Mouse (Mus musculus): Measurements from ENCODE around the gene Sccpdh. TPM values are rescaled to one million over a fixed set of nuclear protein-coding genes. Genes with fewer than 3 reads are reported as not detected.
"Not testable (repeated sequence)": the region's sequence is repeated elsewhere in the genome, so short reads cannot be mapped to it uniquely, and the experiment has no call there.

Sccpdh gene
- polyA plus RNA-seq, 1 experiment, result 90.6 TPM

- DNase-seq (ENCODE audit: extremely low spot score in 1 of 2, low spot score in 1 of 2), result no peak
Observed at GRCm38 (mm10) chr1:179666971-179667370, 1.0 kb upstream of the Sccpdh start.

- DNase-seq (ENCODE audit: extremely low spot score in 1 of 2, low spot score in 1 of 2), result no peak
Observed at GRCm38 (mm10) chr1:179667450-179667849, 560 bp upstream of the Sccpdh start.

- no peak for DNase-seq (ENCODE audit: extremely low spot score in 1 of 2, low spot score in 1 of 2)
Observed at GRCm38 (mm10) chr1:179668836-179669537, 977 bp downstream of the Sccpdh start.

GRCm38 (mm10) chr1:179674355-179674754 lies 6.3 kb downstream of the Sccpdh start:
- no peak for DNase-seq (ENCODE audit: extremely low spot score in 1 of 2, low spot score in 1 of 2)

- DNase-seq (ENCODE audit: extremely low spot score in 1 of 2, low spot score in 1 of 2), result no peak
Observed at GRCm38 (mm10) chr1:179677031-179677430, 9.0 kb downstream of the Sccpdh start.

GRCm38 (mm10) chr1:179679326-179679725 lies 11.3 kb downstream of the Sccpdh start:
- DNase-seq (ENCODE audit: extremely low spot score in 1 of 2, low spot score in 1 of 2), result no peak

GRCm38 (mm10) chr1:179682753-179683152 lies 14.7 kb downstream of the Sccpdh start:
- not testable (repeated sequence) for DNase-seq (ENCODE audit: extremely low spot score in 1 of 2, low spot score in 1 of 2)

GRCm38 (mm10) chr1:179686348-179686747 lies 18.3 kb downstream of the Sccpdh start:
- no peak for DNase-seq (ENCODE audit: extremely low spot score in 1 of 2, low spot score in 1 of 2)

GRCm38 (mm10) chr1:179686781-179687180 lies 18.8 kb downstream of the Sccpdh start:
- DNase-seq (ENCODE audit: extremely low spot score in 1 of 2, low spot score in 1 of 2), result no peak

- no peak for DNase-seq (ENCODE audit: extremely low spot score in 1 of 2, low spot score in 1 of 2)
Observed at GRCm38 (mm10) chr1:179687305-179687704, 19.3 kb downstream of the Sccpdh start.

- DNase-seq (ENCODE audit: extremely low spot score in 1 of 2, low spot score in 1 of 2), result no peak
Observed at GRCm38 (mm10) chr1:179687966-179688365, 20.0 kb downstream of the Sccpdh start.

GRCm38 (mm10) chr1:179688415-179688814 lies 20.4 kb downstream of the Sccpdh start:
- no peak for DNase-seq (ENCODE audit: extremely low spot score in 1 of 2, low spot score in 1 of 2)

GRCm38 (mm10) chr1:179688914-179689313 lies 20.9 kb downstream of the Sccpdh start:
- DNase-seq (ENCODE audit: extremely low spot score in 1 of 2, low spot score in 1 of 2), result no peak

- no peak for DNase-seq (ENCODE audit: extremely low spot score in 1 of 2, low spot score in 1 of 2)
Observed at GRCm38 (mm10) chr1:179689479-179689878, 21.5 kb downstream of the Sccpdh start.

GRCm38 (mm10) chr1:179704150-179704549 lies 36.1 kb downstream of the Sccpdh start:
- no peak for DNase-seq (ENCODE audit: extremely low spot score in 1 of 2, low spot score in 1 of 2)

GRCm38 (mm10) chr1:179705154-179705553 lies 37.1 kb downstream of the Sccpdh start:
- DNase-seq (ENCODE audit: extremely low spot score in 1 of 2, low spot score in 1 of 2), result peak; percentile 28 to 73

GRCm38 (mm10) chr1:179709390-179709789 lies 41.4 kb downstream of the Sccpdh start:
- peak; percentile 78 to 85 for DNase-seq (ENCODE audit: extremely low spot score in 1 of 2, low spot score in 1 of 2)

- no peak for DNase-seq (ENCODE audit: extremely low spot score in 1 of 2, low spot score in 1 of 2)
Observed at GRCm38 (mm10) chr1:179710739-179711138, 42.7 kb downstream of the Sccpdh start.

GRCm38 (mm10) chr1:179712658-179713057 lies 44.6 kb downstream of the Sccpdh start:
- no peak for DNase-seq (ENCODE audit: extremely low spot score in 1 of 2, low spot score in 1 of 2)

- no peak for DNase-seq (ENCODE audit: extremely low spot score in 1 of 2, low spot score in 1 of 2)
Observed at GRCm38 (mm10) chr1:179713367-179713766, 45.4 kb downstream of the Sccpdh start.

GRCm38 (mm10) chr1:179715289-179715688 lies 47.3 kb downstream of the Sccpdh start:
- not testable (repeated sequence) for DNase-seq (ENCODE audit: extremely low spot score in 1 of 2, low spot score in 1 of 2)

- no peak for DNase-seq (ENCODE audit: extremely low spot score in 1 of 2, low spot score in 1 of 2)
Observed at GRCm38 (mm10) chr1:179715786-179716185, 47.8 kb downstream of the Sccpdh start.
